Mouse (Mus musculus) ES-Bruce4 (cell line): ENCODE results near the gene Slc6a20b. TPM values are rescaled to one million over a fixed set of nuclear protein-coding genes. Genes with fewer than 3 reads are reported as not detected.

Experiments
- H3K27ac ChIP-seq: 2 replicates; pipeline ENCODE4 v1.5.1; 2012; ENCODE audit warnings: low read length, inconsistent platforms; ENCODE audit not compliant: insufficient read depth
- H3K27me3 ChIP-seq: 2 replicates; pipeline ENCODE4 v1.6.1; 2012; ENCODE audit warnings: mild to moderate bottlenecking, low read length, inconsistent platforms; ENCODE audit not compliant: control insufficient read depth, poor library complexity, insufficient read depth, severe bottlenecking
- H3K36me3 ChIP-seq: 2 replicates; pipeline ENCODE4 v1.6.1; 2012; ENCODE audit warnings: inconsistent platforms, mild to moderate bottlenecking, low read length, moderate library complexity; ENCODE audit not compliant: control insufficient read depth, poor library complexity, insufficient read depth, severe bottlenecking
- H3K4me1 ChIP-seq: one replicate; pipeline ENCODE4 v1.8.1; 2011; ENCODE audit warnings: low read length; ENCODE audit not compliant: control insufficient read depth, insufficient read depth
- H3K4me3 ChIP-seq: 2 replicates; pipeline ENCODE4 v1.5.1; 2011; ENCODE audit warnings: low read depth, mild to moderate bottlenecking, low read length
- H3K9ac ChIP-seq: 2 replicates; pipeline ENCODE4 v1.6.1; 2012; ENCODE audit warnings: low read depth, mild to moderate bottlenecking, inconsistent platforms; ENCODE audit not compliant: poor library complexity, severe bottlenecking
- H3K9me3 ChIP-seq: replicated peaks from 2 replicates; pipeline ENCODE4 v1.6.1; 2012; ENCODE audit warnings: mild to moderate bottlenecking, low read length, inconsistent platforms; ENCODE audit not compliant: control insufficient read depth, poor library complexity, insufficient read depth, severe bottlenecking
- CTCF ChIP-seq: IDR thresholded peaks from one replicate; pipeline ENCODE4 v1.8.1; 2011; ENCODE audit warnings: low read depth, low read length
- EP300 ChIP-seq: IDR thresholded peaks from 2 replicates; pipeline ENCODE4 v1.6.1; 2011; ENCODE audit warnings: low read depth, low read length; ENCODE audit not compliant: insufficient read depth
- POLR2A ChIP-seq: IDR thresholded peaks from one replicate; pipeline ENCODE4 v1.8.1; 2011; ENCODE audit warnings: low read length; ENCODE audit not compliant: insufficient read depth
- polyA plus RNA-seq: library from polyadenylated mRNA; stranded (reverse); fragments of >200 nt; gene quantifications from 2 replicates; pipeline ENCODE4 v1.2.4, GENCODE M21; 2011; ENCODE audit warnings: low read depth; ENCODE audit not compliant: missing spikeins, insufficient read depth, insufficient read length

Gene Slc6a20b
- polyA plus RNA-seq, 1 experiment = 1.4 TPM

DNA sequence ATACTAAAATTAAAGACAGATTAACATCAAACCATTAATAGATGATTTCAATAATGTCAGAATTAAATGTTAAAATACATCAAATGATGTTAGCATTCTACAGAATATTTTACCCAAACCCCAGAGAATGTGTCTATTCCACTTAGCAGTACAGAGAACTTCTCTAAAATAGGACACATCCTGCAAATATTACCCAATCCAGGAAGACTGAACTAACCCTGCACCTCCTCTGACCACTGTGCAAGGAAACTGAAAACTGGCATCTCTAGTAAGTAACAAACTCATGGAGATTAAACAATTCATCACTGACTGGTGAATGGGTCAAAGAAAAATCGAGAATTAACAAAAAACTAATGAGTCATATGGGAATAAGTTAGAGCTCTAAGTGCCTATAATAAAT is 30.8 kb downstream of the Slc6a20b start:
- no peaks in the 10 kb centered on the region for H3K36me3 ChIP-seq
- no peak overlapping the region for H3K4me3 ChIP-seq
- no peaks in the 10 kb centered on the region for H3K27me3 ChIP-seq
- H3K4me1 ChIP-seq = no peaks in the 10 kb centered on the region
- H3K9me3 ChIP-seq = no peaks in the 10 kb centered on the region
- no peak overlapping the region for H3K9ac ChIP-seq
- TF ChIP-seq EP300 = no peak
- no peak for TF ChIP-seq CTCF
- no peak for TF ChIP-seq POLR2A
- H3K27ac ChIP-seq = no peak overlapping the region

GRCm38 (mm10) chr9:123597376-123597775 is 35.0 kb downstream of the Slc6a20b start:
- no peak for TF ChIP-seq CTCF
- Histone ChIP-seq H3K4me3 (no peak overlapping the region), H3K27ac (no peak overlapping the region), H3K27me3 (no peaks in the 10 kb centered on the region), H3K9me3 (no peaks in the 10 kb centered on the region), H3K36me3 (no peaks in the 10 kb centered on the region), H3K4me1 (no peaks in the 10 kb centered on the region), H3K9ac (no peak overlapping the region)

- no peak overlapping the region for H3K27ac ChIP-seq
- H3K36me3 ChIP-seq = no peaks in the 10 kb centered on the region
- no peak for TF ChIP-seq POLR2A
- TF ChIP-seq CTCF = no peak
- TF ChIP-seq EP300 = no peak
- no peaks in the 10 kb centered on the region for H3K4me1 ChIP-seq
- no peaks in the 10 kb centered on the region for H3K27me3 ChIP-seq
- no peaks in the 10 kb centered on the region for H3K9me3 ChIP-seq
- H3K9ac ChIP-seq = no peak overlapping the region
- no peak overlapping the region for H3K4me3 ChIP-seq
These were observed 35.5 kb downstream of the Slc6a20b start for GRCm38 (mm10) chr9:123596910-123597309.

GRCm38 (mm10) chr9:123595194-123595593 is 37.2 kb downstream of the Slc6a20b start:
- Histone ChIP-seq H3K27me3 (no peaks in the 10 kb centered on the region), H3K4me1 (no peaks in the 10 kb centered on the region), H3K27ac (no peak overlapping the region), H3K36me3 (no peaks in the 10 kb centered on the region), H3K9ac (no peak overlapping the region), H3K9me3 (no peaks in the 10 kb centered on the region), H3K4me3 (no peak overlapping the region)
- no peak for TF ChIP-seq EP300
- no peak for TF ChIP-seq POLR2A
- no peak for TF ChIP-seq CTCF

DNA sequence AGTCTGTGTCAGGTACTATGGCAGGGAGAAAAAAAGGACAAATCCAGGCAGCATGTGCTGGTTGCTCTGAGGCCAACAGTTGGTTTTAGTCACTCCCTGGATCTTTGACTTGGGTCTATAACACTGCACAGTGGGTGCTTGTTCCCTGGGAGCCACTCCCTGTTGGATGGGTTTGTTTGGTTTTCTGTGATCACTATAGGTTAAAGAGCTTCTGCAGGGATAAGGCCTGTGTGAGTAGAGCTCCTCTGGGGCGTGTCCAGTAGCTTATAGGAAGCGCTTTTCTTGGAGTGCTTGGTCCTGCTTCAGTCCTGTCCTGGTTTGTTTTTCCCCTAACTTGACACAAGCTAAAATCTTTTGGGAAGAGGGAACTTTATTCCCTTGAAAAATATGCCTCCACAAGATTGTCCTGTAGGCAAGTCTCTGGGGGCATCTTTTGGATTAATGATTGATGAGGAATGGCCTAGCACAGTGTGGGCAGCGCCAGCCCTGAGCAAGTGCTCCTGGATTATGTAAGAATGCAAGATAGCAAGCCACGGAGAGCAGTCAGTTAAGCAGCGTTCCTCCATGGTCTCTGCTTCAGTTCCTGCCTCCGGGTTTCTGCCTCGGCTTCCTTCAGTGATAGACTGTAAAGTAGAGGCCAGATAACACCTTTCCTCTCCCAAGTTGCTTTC is 43.0 kb downstream of the Slc6a20b start:
- H3K36me3 ChIP-seq = peaks cover 5% of the 10 kb centered on the region
- no peak overlapping the region for H3K27ac ChIP-seq
- H3K9ac ChIP-seq = no peak overlapping the region
- TF ChIP-seq CTCF = no peak
- no peak for TF ChIP-seq EP300
- TF ChIP-seq POLR2A = no peak
- H3K9me3 ChIP-seq = 0 out of 2 replicates have a peak, but pooled peaks cover 2% of the 10 kb centered on the region
- H3K4me3 ChIP-seq = no peak overlapping the region
- H3K27me3 ChIP-seq = no peaks in the 10 kb centered on the region
- H3K4me1 ChIP-seq = no peaks in the 10 kb centered on the region

DNA sequence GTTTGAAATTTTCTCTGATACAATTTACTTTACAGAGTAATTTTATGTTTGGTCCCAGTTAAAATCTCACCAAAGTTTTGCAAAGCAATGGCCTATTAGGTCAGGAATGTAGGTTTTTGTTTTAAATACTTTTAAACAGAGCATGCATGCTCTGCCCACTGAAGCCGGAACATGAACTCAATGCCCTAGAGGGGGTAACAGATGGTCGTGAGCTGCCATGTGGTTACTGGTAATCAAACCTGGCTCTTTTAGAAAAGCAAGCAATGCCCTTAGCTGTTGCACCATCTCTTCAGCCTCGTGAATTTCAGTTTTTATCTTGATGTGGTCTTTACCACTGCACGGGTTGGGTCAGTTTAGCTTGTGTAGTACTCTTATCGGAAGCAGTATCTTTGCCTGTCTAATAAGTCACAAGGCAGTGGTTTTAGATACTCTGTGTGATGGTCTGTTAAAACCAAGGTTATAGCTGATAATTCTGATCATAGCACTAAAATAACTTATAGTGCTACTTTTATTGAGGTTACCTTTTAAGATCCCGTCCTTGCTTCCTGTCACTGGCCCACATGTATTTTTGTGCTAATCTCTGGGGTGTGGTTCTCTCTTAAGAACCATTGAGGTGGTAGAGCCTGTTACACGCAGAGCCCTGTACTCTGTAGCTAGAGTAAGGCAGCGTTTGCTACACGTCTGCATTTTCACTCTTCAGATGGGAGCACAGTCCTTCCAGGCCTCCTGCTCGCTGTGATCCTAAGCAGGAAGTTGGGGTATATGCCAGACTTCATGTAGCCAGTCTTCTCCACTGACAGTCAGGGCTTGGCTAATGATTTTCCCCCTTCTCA is 54.8 kb downstream of the Slc6a20b start:
- Histone ChIP-seq H3K4me3 (no peak overlapping the region), H3K9ac (no peak overlapping the region), H3K4me1 (no peaks in the 10 kb centered on the region), H3K27me3 (no peaks in the 10 kb centered on the region), H3K9me3 (no peaks in the 10 kb centered on the region), H3K36me3 (peaks cover 3% of the 10 kb centered on the region), H3K27ac (no peak overlapping the region)
- TF ChIP-seq EP300 (no peak), CTCF (no peak), POLR2A (no peak)
